Mouse (Mus musculus) CH12.LX (cell line): Measurements from ENCODE around the gene Wdr4. TPM values are rescaled to one million over a fixed set of nuclear protein-coding genes. Genes with fewer than 3 reads are reported as not detected.

Experiments
- DNase-seq: peaks from one replicate; pipeline ENCODE4 v3.0.0-alpha.2; 2013; ENCODE audit errors: extremely low read depth
- H3K27ac ChIP-seq: 2 replicates; pipeline ENCODE4 v1.5.1; 2012; ENCODE audit warnings: low read depth, mild to moderate bottlenecking, control low read depth, moderate library complexity; ENCODE audit not compliant: insufficient read depth
- H3K27me3 ChIP-seq: replicated peaks from 2 replicates; pipeline ENCODE3; 2012; ENCODE audit warnings: inconsistent platforms
- H3K36me3 ChIP-seq, 2 experiments: replicated peaks in 1 of 2; 2 replicates each; pipeline versions ENCODE3 to v1.6.1; 2012; ENCODE audit warnings: inconsistent platforms in 1 of 2, low read length in 1 of 2, mild to moderate bottlenecking in 1 of 2, mixed read lengths in 1 of 2, moderate library complexity in 1 of 2; ENCODE audit not compliant: control insufficient read depth in 1 of 2, insufficient read depth in 1 of 2
- H3K4me1 ChIP-seq, 2 experiments: 2 replicates each; pipeline ENCODE4 v1.6.1; 2012; ENCODE audit warnings: inconsistent platforms in 1 of 2, moderate library complexity in 1 of 2; ENCODE audit not compliant: insufficient read depth in 2 of 2, control insufficient read depth in 1 of 2
- H3K4me2 ChIP-seq: 2 replicates; pipeline ENCODE4 v1.6.1; 2012; ENCODE audit warnings: low read depth, mild to moderate bottlenecking, control low read depth; ENCODE audit not compliant: poor library complexity, insufficient read depth, severe bottlenecking
- H3K4me3 ChIP-seq, 3 experiments: fragments of 150-350 bp in 1 of 3; sonication (generic) in 1 of 3; replicated peaks in 1 of 3; 2 replicates each; pipeline versions ENCODE3 to v1.5.1; 2011 to 2012; ENCODE audit warnings: low read depth in 2 of 3, low read length in 2 of 3, mild to moderate bottlenecking in 2 of 3, moderate library complexity in 2 of 3, control low read depth in 1 of 3, improper control_type of control experiment in 1 of 3, inconsistent platforms in 1 of 3, mixed read lengths in 1 of 3; ENCODE audit not compliant: poor library complexity in 1 of 3
- H3K79me2 ChIP-seq: replicated peaks from 2 replicates; pipeline ENCODE4 v1.6.1; 2012; ENCODE audit warnings: mild to moderate bottlenecking, moderate library complexity; ENCODE audit not compliant: control insufficient read depth, poor library complexity, insufficient read depth, severe bottlenecking; ENCODE audit errors: extremely low read depth
- H3K9ac ChIP-seq: 2 replicates; pipeline ENCODE4 v1.6.1; 2012; ENCODE audit warnings: low read depth, mild to moderate bottlenecking, control low read depth, moderate library complexity; ENCODE audit not compliant: insufficient read depth
- H3K9me3 ChIP-seq: replicated peaks from 2 replicates; pipeline ENCODE3; 2012; ENCODE audit warnings: low read length, inconsistent platforms, mixed read lengths
- E2F4 ChIP-seq: IDR thresholded peaks from 2 replicates; pipeline ENCODE4 v1.6.1; 2011; ENCODE audit warnings: low read depth, low read length, improper control_type of control experiment; ENCODE audit not compliant: insufficient replicate concordance
- ELF1 ChIP-seq: IDR thresholded peaks from 2 replicates; pipeline ENCODE4 v1.6.1; 2014; ENCODE audit warnings: low read depth, mild to moderate bottlenecking, inconsistent platforms, low read length, improper control_type of control experiment
- ETS1 ChIP-seq: conservative IDR thresholded peaks from 2 replicates; pipeline ENCODE4 v1.6.1; 2012; ENCODE audit warnings: low read depth, mild to moderate bottlenecking, inconsistent platforms, low read length, improper control_type of control experiment, moderate library complexity
- MAX ChIP-seq: IDR thresholded peaks from 2 replicates; pipeline ENCODE4 v1.6.1; 2011; ENCODE audit warnings: low read length, improper control_type of control experiment
- NELFE ChIP-seq: IDR thresholded peaks from 2 replicates; pipeline ENCODE4 v1.6.1; 2011; ENCODE audit warnings: low read depth, low read length, improper control_type of control experiment
- NRF1 ChIP-seq: IDR thresholded peaks from 2 replicates; pipeline ENCODE4 v1.6.1; 2014; ENCODE audit warnings: low read depth, mild to moderate bottlenecking, inconsistent platforms, low read length, improper control_type of control experiment, moderate library complexity
- POLR2A ChIP-seq: IDR thresholded peaks from 2 replicates; pipeline ENCODE4 v1.6.1; 2011; ENCODE audit warnings: low read depth, mild to moderate bottlenecking, improper control_type of control experiment, low read length
- POLR2AphosphoS2 ChIP-seq: IDR thresholded peaks from 2 replicates; pipeline ENCODE4 v1.6.1; 2011; ENCODE audit warnings: low read depth, low read length, improper control_type of control experiment
- RAD21 ChIP-seq: IDR thresholded peaks from 2 replicates; pipeline ENCODE4 v1.6.1; 2011; ENCODE audit warnings: low read depth, mild to moderate bottlenecking, low read length, improper control_type of control experiment, moderate library complexity
- RCOR1 ChIP-seq: conservative IDR thresholded peaks from 2 replicates; pipeline ENCODE4 v1.6.1; 2012; ENCODE audit warnings: low read depth, mild to moderate bottlenecking, inconsistent platforms, low read length, improper control_type of control experiment
- SMC3 ChIP-seq: IDR thresholded peaks from 2 replicates; pipeline ENCODE4 v1.6.1; 2011; ENCODE audit warnings: low read depth, low read length, improper control_type of control experiment
- TCF12 ChIP-seq: IDR thresholded peaks from 2 replicates; pipeline ENCODE4 v1.6.1; 2014; ENCODE audit warnings: low read depth, mild to moderate bottlenecking, inconsistent platforms, low read length, improper control_type of control experiment
- UBTF ChIP-seq: IDR thresholded peaks from 2 replicates; pipeline ENCODE4 v1.6.1; 2012; ENCODE audit warnings: low read depth, mild to moderate bottlenecking, inconsistent platforms, low read length, improper control_type of control experiment, moderate library complexity
- USF1 ChIP-seq: IDR thresholded peaks from 2 replicates; pipeline ENCODE4 v1.6.1; 2014; ENCODE audit warnings: low read depth, mild to moderate bottlenecking, inconsistent platforms, low read length, improper control_type of control experiment
- ZC3H11A ChIP-seq: IDR thresholded peaks from 2 replicates; pipeline ENCODE4 v1.6.1; 2012; ENCODE audit warnings: low read depth, mild to moderate bottlenecking, inconsistent platforms, low read length, improper control_type of control experiment
- ZMIZ1 ChIP-seq: IDR thresholded peaks from 2 replicates; pipeline ENCODE4 v1.6.1; 2012; ENCODE audit warnings: low read depth, mild to moderate bottlenecking, inconsistent platforms, low read length, improper control_type of control experiment
- ZNF384 ChIP-seq: IDR thresholded peaks from 2 replicates; pipeline ENCODE4 v1.6.1; 2012; ENCODE audit warnings: low read depth, low read length, improper control_type of control experiment, inconsistent platforms
- dilution Hi-C: fragments of 300-500 bp; cut with MboI; formaldehyde crosslinking; loops from 2 replicates; pipeline ENCODE4 v1.14.3; 2020; ENCODE audit warnings: low sequenced_read_pairs; ENCODE audit not compliant: extremely low pct_unique_long_range_greater_than_20kb, extremely low pct_ligation_motif_present
- in situ Hi-C: fragments of 300-500 bp; cut with MboI; formaldehyde crosslinking; loops from 3 replicates; pipeline ENCODE4 v1.14.3; 2019; ENCODE audit warnings: low sequenced_read_pairs, low pct_ligation_motif_present, low pct_unique_long_range_greater_than_20kb, mixed read lengths
- polyA plus RNA-seq: library from polyadenylated mRNA; unstranded; fragments of >175 nt; gene quantifications from 2 replicates; pipeline ENCODE4 v1.2.1, GENCODE M21; 2012; ENCODE audit warnings: low read depth; ENCODE audit not compliant: insufficient read length
- total RNA-seq, 2 experiments: library from RNA; depleted of rRNA; stranded (reverse); fragments of 300-350 nt in 1 of 2; fragments of >200 nt in 1 of 2; gene quantifications; 2 replicates each; pipeline ENCODE4 v1.2.3; 2012 to 2014

The Wdr4 gene
- total and polyA plus RNA-seq, 3 experiments, result 48.3 to 56.2 (median 51.4) TPM

DNA sequence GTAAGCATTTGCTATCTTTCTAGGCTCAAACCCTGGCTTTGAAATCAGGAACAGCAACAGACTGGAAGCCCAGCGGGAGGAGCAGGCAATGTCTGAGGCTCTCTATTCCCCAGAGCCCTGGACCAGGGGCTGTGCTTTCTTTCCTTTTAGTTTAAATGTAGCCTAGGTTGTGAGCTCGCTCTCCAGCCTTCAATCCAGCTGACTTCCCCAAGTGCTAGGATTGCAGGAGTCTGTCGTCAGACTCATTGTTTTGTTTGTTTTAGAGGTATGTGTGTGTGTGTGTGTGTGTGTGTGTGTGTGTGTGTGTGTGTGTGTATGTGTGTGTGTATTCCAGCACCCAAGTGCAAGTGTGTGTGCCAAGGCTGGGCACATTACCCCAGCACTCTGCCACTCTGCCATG, 20.3 kb upstream of the Wdr4 start:
- H3K9ac ChIP-seq, result no peak overlapping the region
- no peak for DNase-seq
- H3K4me3 ChIP-seq, result no peak overlapping the region
- no peaks in the 10 kb centered on the region for H3K79me2 ChIP-seq
- dilution Hi-C loops (no loop called here), in situ Hi-C loops (no loop called here)
- no peak overlapping the region for H3K4me2 ChIP-seq
- TF ChIP-seq RCOR1 (no peak), NRF1 (no peak), SMC3 (no peak), NELFE (no peak), ELF1 (no peak), ZMIZ1 (no peak)
- no peaks in the 10 kb centered on the region for H3K27me3 ChIP-seq
- H3K4me1 ChIP-seq, result peaks cover 7 to 10% of the 10 kb centered on the region in 2 experiments
- peaks cover 0 to 38% of the 10 kb centered on the region in 2 experiments for H3K36me3 ChIP-seq
- no peak overlapping the region for H3K27ac ChIP-seq
- no peaks in the 10 kb centered on the region for H3K9me3 ChIP-seq

DNA sequence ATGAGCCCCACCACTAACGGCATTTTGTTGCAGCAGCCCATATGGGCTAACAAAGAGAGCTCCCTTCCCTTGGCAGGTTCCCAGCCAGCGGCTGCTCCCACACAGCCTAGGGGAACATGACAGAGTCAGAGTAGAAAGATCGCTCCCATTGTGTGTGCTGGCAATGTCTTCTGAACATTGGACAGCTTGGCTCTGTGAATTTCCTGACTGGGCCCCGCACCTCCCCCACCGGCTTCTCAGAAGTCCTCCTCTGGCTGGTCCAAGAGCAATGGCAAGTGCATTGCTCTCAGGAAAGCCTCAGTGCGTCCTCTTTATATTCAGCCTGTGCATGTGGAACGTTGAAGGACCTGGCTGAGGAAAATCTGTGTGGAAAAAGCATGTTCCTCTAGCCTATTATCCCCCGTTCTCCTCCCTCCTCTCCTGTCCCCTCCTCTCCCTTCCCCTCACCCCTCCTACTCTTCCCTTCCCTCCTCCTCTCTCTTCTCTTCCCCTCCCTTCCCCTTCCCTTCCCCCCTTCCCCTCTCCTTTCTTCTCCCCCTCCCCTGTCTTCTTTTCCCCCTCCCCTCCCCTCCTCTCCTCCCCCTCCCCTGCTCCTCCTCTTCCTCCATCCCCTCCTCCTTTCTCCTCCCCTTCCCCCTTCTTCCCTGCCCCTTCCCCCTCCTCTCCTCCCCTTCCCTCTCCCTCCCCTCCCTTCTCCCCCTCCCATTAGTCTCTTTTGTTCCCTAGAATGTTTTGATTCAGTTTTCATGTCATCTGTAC, 16.3 kb upstream of the Wdr4 start:
- H3K36me3 ChIP-seq, result peaks cover 8 to 36% of the 10 kb centered on the region in 2 experiments
- no peak overlapping the region for H3K4me3 ChIP-seq
- dilution Hi-C loops, result no loop called here
- H3K9ac ChIP-seq, result no peak overlapping the region
- no peak overlapping the region for H3K27ac ChIP-seq
- peaks cover 7 to 13% of the 10 kb centered on the region in 2 experiments for H3K4me1 ChIP-seq
- in situ Hi-C loops, result loop anchor here (10.0 kb wide), 1 partner anchor 489 kb away; no protein-coding TSS in a partner anchor
- H3K4me2 ChIP-seq, result no peak overlapping the region
- H3K79me2 ChIP-seq, result no peaks in the 10 kb centered on the region
- TF ChIP-seq ZC3H11A (no peak), POLR2AphosphoS2 (no peak), ZNF384 (no peak), USF1 (no peak), E2F4 (no peak), UBTF (no peak), RCOR1 (no peak), TCF12 (no peak), MAX (no peak), POLR2A (no peak), RAD21 (no peak), ETS1 (no peak)
- TF ChIP-seq, all 38 proteins: peak for 0
- H3K9me3 ChIP-seq, result no peaks in the 10 kb centered on the region
- no peak for DNase-seq
- H3K27me3 ChIP-seq, result no peaks in the 10 kb centered on the region
